Mouse (Mus musculus) cortical plate, adult 2 months (tissue): ENCODE measurements around the gene Hist1h2bm. TPM values are rescaled to one million over a fixed set of nuclear protein-coding genes. Genes with fewer than 3 reads are reported as not detected.
"Not testable (repeated sequence)": the region's sequence is repeated elsewhere in the genome, so short reads cannot be mapped to it uniquely, and the experiment has no call there.

ENCODE experiments used
- H3K27ac ChIP-seq: fragments of 200-500 bp; 2 replicates; pipeline ENCODE4 v1.5.1; 2012; ENCODE audit warnings: low read length, control low read depth, inconsistent platforms; ENCODE audit not compliant: insufficient read depth
- H3K4me1 ChIP-seq: fragments of 200-500 bp; 2 replicates; pipeline ENCODE4 v1.6.1; 2011; ENCODE audit warnings: low read length; ENCODE audit not compliant: control insufficient read depth, insufficient read depth
- H3K4me3 ChIP-seq: fragments of 200-500 bp; 2 replicates; pipeline ENCODE4 v1.5.1; 2011; ENCODE audit warnings: mild to moderate bottlenecking, low read length, control low read depth; ENCODE audit not compliant: insufficient read depth
- CTCF ChIP-seq: fragments of 200-500 bp; IDR thresholded peaks from 2 replicates; pipeline ENCODE4 v1.5.1; 2011; ENCODE audit warnings: mild to moderate bottlenecking, control low read depth, low read length; ENCODE audit not compliant: insufficient read depth; ENCODE audit errors: extremely low read depth
- POLR2A ChIP-seq: fragments of 200-500 bp; IDR thresholded peaks from 2 replicates; pipeline ENCODE4 v1.6.1; 2011; ENCODE audit warnings: mild to moderate bottlenecking, low read length, control low read depth; ENCODE audit not compliant: insufficient read depth; ENCODE audit errors: extremely low read depth
- polyA plus RNA-seq: library from polyadenylated mRNA; depleted of rRNA; stranded (reverse); fragments of >200 nt; gene quantifications from 2 replicates; pipeline ENCODE4 v1.2.3, GENCODE M21; 2012; rRNA removed

Hist1h2bm gene
- polyA plus RNA-seq, 1 experiment: 0.77 TPM

DNA sequence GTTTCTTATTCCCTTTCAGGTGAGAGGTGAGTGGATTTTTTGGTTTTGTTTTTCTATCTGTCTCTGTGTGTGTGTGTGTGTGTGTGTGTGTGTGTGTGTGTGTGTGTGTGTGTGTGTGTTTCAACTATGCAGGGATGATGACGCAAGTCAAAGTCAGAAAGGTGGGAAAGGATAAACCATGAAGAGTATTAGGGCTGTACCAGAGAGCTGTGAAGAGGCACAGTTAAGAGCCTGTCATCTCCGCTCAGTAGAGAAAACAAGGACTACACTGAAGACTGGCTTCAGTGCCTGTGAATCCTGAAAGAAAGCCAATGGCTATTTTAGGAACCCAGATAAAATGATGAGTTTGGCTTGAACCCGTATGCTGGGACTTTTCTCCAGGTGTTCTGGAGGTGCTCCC lies 30.0 kb downstream of the Hist1h2bm start:
- Histone ChIP-seq H3K27ac (no peak overlapping the region), H3K4me1 (peaks cover 2% of the 10 kb centered on the region; the same call in 1 of the 2 replicates), H3K4me3 (no peak overlapping the region)
- TF ChIP-seq POLR2A (no peak), CTCF (no peak)

GRCm38 (mm10) chr13:21752356-21752755 lies 30.5 kb downstream of the Hist1h2bm start:
- no peak for TF ChIP-seq POLR2A
- no peak for TF ChIP-seq CTCF
- H3K4me1 ChIP-seq: peaks cover 2% of the 10 kb centered on the region; the same call in 1 of the 2 replicates
- no peak overlapping the region for H3K4me3 ChIP-seq
- H3K27ac ChIP-seq: no peak overlapping the region

- TF ChIP-seq POLR2A (no peak), CTCF (no peak)
- H3K27ac ChIP-seq: peak overlapping the region; percentile 88
- peaks cover 2% of the 10 kb centered on the region; the same call in 1 of the 2 replicates for H3K4me1 ChIP-seq
- peak overlapping the region; percentile 56 for H3K4me3 ChIP-seq
These were observed 31.2 kb downstream of the Hist1h2bm start for GRCm38 (mm10) chr13:21753051-21753523.

DNA sequence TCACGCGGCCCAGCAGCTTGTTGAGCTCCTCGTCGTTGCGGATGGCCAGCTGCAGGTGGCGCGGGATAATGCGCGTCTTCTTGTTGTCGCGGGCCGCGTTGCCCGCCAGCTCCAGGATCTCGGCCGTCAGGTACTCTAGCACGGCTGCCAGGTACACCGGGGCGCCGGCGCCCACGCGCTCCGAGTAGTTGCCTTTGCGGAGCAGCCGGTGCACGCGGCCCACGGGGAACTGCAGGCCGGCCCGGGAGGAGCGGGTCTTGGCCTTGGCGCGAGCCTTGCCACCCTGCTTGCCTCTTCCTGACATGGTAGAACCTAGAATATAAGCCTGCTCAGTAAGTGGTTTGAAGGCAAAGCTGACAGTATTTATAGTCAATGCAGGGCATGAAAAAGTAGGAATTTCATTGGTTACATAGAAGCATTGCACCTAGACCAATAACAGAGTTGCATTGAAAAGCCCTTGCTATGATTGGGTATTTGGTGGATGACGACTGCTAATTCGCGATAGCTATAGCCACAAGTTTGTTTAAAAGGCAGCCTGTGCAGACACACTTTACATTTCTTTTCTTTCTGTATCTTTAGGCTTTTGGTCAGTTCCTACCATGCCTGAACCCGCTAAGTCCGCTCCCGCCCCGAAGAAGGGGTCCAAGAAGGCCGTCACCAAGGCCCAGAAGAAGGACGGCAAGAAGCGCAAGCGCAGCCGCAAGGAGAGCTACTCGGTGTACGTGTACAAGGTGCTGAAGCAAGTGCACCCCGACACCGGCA lies 31.9 kb downstream of the Hist1h2bm start, which contains the start of the genes Hist1h2ak and Hist1h2bn:
Gene Hist1h2ak (minus strand): TSS at position 304 of the 762 bp plus-strand sequence.
Gene Hist1h2bn (plus strand): TSS at position 600 of the 762 bp plus-strand sequence.
- peak; percentile 83 for TF ChIP-seq POLR2A
- Histone ChIP-seq H3K4me3 (peak within 1 kb of the TSS; percentile 56), H3K27ac (peak within 1 kb of the TSS; percentile 88)
- not testable (repeated sequence) for H3K4me1 ChIP-seq

- peak overlapping the region; percentile 56; the same call in 1 of the 2 replicates for H3K4me3 ChIP-seq
- not testable (repeated sequence) for H3K4me1 ChIP-seq, H3K27ac ChIP-seq
These were observed 32.6 kb downstream of the Hist1h2bm start for GRCm38 (mm10) chr13:21754294-21755001.

GRCm38 (mm10) chr13:21755707-21756106 lies 33.9 kb downstream of the Hist1h2bm start:
- Histone ChIP-seq H3K4me3 (no peak overlapping the region), H3K27ac (no peak overlapping the region), H3K4me1 (no peaks in the 10 kb centered on the region)
- TF ChIP-seq CTCF (no peak), POLR2A (no peak)

Other genes with a start within 250 kb of the Hist1h2bm start
- 3.8 and 4.1 TPM in 2 replicates for gene Zkscan4, start 243.1 kb upstream of the Hist1h2bm start, polyA plus RNA-seq
- not detected in 2 replicates for gene Gm10065, start 242.6 kb upstream of the Hist1h2bm start, polyA plus RNA-seq
- gene AK157302, start 226.8 kb upstream of the Hist1h2bm start, polyA plus RNA-seq: 1.9 and 2.3 TPM in 2 replicates
- 33.2 and 43.7 TPM in 2 replicates for gene Gm11273, start 220.6 kb upstream of the Hist1h2bm start, polyA plus RNA-seq
- gene Zkscan8, start 190.9 kb upstream of the Hist1h2bm start, polyA plus RNA-seq: 6.7 and 7.0 TPM in 2 replicates
- gene Olfr1366, start 179.2 kb upstream of the Hist1h2bm start, polyA plus RNA-seq: not detected in 2 replicates
- gene Olfr1535, start 162.2 kb upstream of the Hist1h2bm start, polyA plus RNA-seq: not detected in 2 replicates
- gene Olfr1364, start 140.3 kb upstream of the Hist1h2bm start, polyA plus RNA-seq: not detected in 2 replicates
- gene Olfr1362, start 108.0 kb upstream of the Hist1h2bm start, polyA plus RNA-seq: not detected in 2 replicates
- gene Olfr11, start 79.5 kb upstream of the Hist1h2bm start, polyA plus RNA-seq: 0.06 TPM in 1 of 2 replicates, not detected in the other
- gene Olfr1361, start 58.7 kb upstream of the Hist1h2bm start, polyA plus RNA-seq: not detected in 2 replicates
- gene Olfr1360, start 44.6 kb upstream of the Hist1h2bm start, polyA plus RNA-seq: not detected in 2 replicates
- gene Olfr1359, start 23.9 kb upstream of the Hist1h2bm start, polyA plus RNA-seq: not detected in 2 replicates
- gene Hist1h2bl, start 5.9 kb upstream of the Hist1h2bm start, polyA plus RNA-seq: 1.2 TPM in 1 of 2 replicates, not detected in the other
- 1.5 and 1.7 TPM in 2 replicates for gene Hist1h2ai, start 5.6 kb upstream of the Hist1h2bm start, polyA plus RNA-seq
- gene Hist1h3h, start 4.4 kb upstream of the Hist1h2bm start, polyA plus RNA-seq: 0.91 and 3.1 TPM in 2 replicates
- 2.3 and 2.4 TPM in 2 replicates for gene Hist1h4j, start 13.0 kb downstream of the Hist1h2bm start, polyA plus RNA-seq
- gene Hist1h4k, start 28.5 kb downstream of the Hist1h2bm start, polyA plus RNA-seq: 11.0 and 14.4 TPM in 2 replicates
- gene Hist1h2ak, start 31.8 kb downstream of the Hist1h2bm start, polyA plus RNA-seq: 0.70 and 1.7 TPM in 2 replicates
- gene Hist1h2bn, start 32.1 kb downstream of the Hist1h2bm start, polyA plus RNA-seq: 2.0 and 2.7 TPM in 2 replicates
- 0.21 and 0.25 TPM in 2 replicates for gene Hist1h1b, start 58.6 kb downstream of the Hist1h2bm start, polyA plus RNA-seq
- gene Hist1h3i, start 61.3 kb downstream of the Hist1h2bm start, polyA plus RNA-seq: 1.3 and 3.1 TPM in 2 replicates
- not detected in 2 replicates for gene Hist1h2an, start 65.2 kb downstream of the Hist1h2bm start, polyA plus RNA-seq
- 0.26 and 0.63 TPM in 2 replicates for gene Hist1h2bp, start 65.4 kb downstream of the Hist1h2bm start, polyA plus RNA-seq
- 1.2 and 1.7 TPM in 2 replicates for gene Hist1h2bq, start 88.2 kb downstream of the Hist1h2bm start, polyA plus RNA-seq
- gene Hist1h2ao, start 88.4 kb downstream of the Hist1h2bm start, polyA plus RNA-seq: not detected in 2 replicates
- gene Hist1h4m, start 89.7 kb downstream of the Hist1h2bm start, polyA plus RNA-seq: not detected in 2 replicates
- gene Hist1h4n, start 110.2 kb downstream of the Hist1h2bm start, polyA plus RNA-seq: 11.0 and 23.0 TPM in 2 replicates
- gene Hist1h2ap, start 111.5 kb downstream of the Hist1h2bm start, polyA plus RNA-seq: 2.4 and 3.5 TPM in 2 replicates
- gene Hist1h2br, start 111.7 kb downstream of the Hist1h2bm start, polyA plus RNA-seq: 0.34 and 0.92 TPM in 2 replicates
- gene Zfp184, start 223.1 kb downstream of the Hist1h2bm start, polyA plus RNA-seq: 2.2 and 2.3 TPM in 2 replicates